Mouse (Mus musculus): ENCODE data around the gene Ergic1. TPM values are rescaled to one million over a fixed set of nuclear protein-coding genes. Genes with fewer than 3 reads are reported as not detected.

Ergic1 gene
- polyA plus RNA-seq, 1 experiment from 2014 or later = 133 TPM

DNA sequence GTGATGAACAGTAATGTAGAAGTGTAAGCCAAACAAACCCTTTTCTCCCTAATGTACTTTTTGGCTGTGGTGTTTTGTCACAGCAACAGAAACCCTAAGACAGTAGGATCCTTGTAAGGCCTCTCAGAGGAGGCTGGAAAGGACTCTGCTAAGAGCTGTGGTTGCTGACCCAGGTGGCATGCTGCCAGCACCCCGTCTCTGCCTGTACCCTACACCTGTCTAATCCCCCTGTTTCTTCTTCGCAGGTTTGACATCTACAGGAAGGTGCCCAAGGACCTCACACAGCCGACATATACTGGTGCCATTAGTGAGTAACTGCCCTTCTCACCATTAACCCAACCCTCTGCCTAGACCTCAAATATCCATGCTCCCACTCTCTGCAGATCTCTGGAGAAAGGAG, 47.1 kb downstream of the Ergic1 start:
- no peaks in the 10 kb centered on the region for H3K36me3 ChIP-seq (ENCODE audit: inconsistent target)
- H3K79me2 ChIP-seq (ENCODE audit: inconsistent target) = peaks cover 14% of the 10 kb centered on the region
- H3K4me3 ChIP-seq (ENCODE audit: inconsistent target) = no peak overlapping the region
- WGBS (ENCODE audit: missing documents) = 92% methylated on average over 3 of the region's 3 CpGs
- no peak overlapping the region for H3K27ac ChIP-seq

DNA sequence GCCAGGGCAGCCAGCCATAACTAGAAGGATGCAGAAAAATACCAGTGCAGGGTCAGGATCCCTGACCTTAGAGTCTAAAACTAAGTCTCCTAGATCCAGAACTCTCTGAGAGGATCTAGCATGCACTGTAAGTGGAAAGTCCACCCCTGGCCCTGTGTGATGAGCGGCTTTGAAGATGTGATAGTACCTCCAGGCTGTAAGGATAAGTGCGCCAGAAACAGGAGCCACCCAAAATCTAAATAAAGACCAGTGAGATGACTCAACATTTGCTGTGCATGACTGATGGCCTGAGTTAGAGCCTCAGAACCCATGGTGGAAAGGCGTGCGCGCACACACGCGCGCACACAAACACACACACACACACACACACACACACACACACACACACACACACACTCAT, 47.6 kb downstream of the Ergic1 start:
- Histone ChIP-seq H3K36me3 (ENCODE audit: inconsistent target) (no peaks in the 10 kb centered on the region), H3K79me2 (ENCODE audit: inconsistent target) (peaks cover 9% of the 10 kb centered on the region; the same call in 1 of the 2 replicates), H3K27ac (no peak overlapping the region), H3K4me3 (ENCODE audit: inconsistent target) (no peak overlapping the region)
- WGBS (ENCODE audit: missing documents) = 90% methylated on average over 2 of the region's 8 CpGs

DNA sequence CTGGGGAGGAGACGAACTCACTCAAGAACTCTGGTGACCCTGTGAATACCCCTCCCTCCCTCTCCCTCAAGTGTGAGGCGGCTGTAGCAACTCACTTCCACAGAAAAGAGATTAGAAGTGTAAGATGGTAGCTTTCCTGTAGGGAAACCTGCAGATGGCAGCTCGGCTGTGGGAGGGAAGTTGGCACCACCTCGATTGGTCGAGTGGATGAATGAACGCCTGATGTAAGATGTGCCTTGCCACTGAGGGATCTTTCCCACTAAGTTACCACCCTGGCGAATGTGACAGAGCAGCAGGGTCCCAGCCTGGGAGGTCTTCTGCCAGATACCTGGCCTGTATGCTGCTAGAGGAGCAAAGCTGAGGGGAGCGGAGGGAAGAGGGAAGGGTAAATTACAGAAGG, 48.5 kb downstream of the Ergic1 start:
- 86% methylated on average over 8 of the region's 8 CpGs for WGBS (ENCODE audit: missing documents)
- Histone ChIP-seq H3K27ac (no peak overlapping the region), H3K4me3 (ENCODE audit: inconsistent target) (no peak overlapping the region), H3K79me2 (ENCODE audit: inconsistent target) (peaks cover under 1% of the 10 kb centered on the region; the same call in 1 of the 2 replicates), H3K36me3 (ENCODE audit: inconsistent target) (no peaks in the 10 kb centered on the region)

DNA sequence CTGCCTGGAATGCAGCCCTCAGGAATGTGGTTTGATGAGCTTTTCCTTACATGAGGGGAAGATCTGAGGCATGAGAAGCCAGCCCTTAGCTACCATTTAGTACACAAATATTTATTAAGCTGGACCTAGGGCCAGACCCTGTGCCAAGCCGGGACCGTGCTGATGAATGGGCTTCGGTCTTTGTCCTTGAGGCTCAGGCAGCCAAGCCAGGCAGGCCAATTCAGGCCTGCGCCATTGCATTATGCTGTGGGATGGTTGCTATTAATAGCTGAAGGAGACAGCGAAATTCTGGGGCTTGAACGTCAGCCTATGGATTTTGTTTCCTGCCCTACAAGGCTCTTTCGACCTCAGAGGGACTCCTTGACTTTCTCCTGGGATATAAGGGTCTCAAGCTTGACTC, 50.0 kb downstream of the Ergic1 start:
- Histone ChIP-seq H3K36me3 (ENCODE audit: inconsistent target) (no peaks in the 10 kb centered on the region), H3K27ac (no peak overlapping the region), H3K79me2 (ENCODE audit: inconsistent target) (no peaks in the 10 kb centered on the region), H3K4me3 (ENCODE audit: inconsistent target) (no peak overlapping the region)
- 94% methylated on average over 7 of the region's 7 CpGs for WGBS (ENCODE audit: missing documents)

DNA sequence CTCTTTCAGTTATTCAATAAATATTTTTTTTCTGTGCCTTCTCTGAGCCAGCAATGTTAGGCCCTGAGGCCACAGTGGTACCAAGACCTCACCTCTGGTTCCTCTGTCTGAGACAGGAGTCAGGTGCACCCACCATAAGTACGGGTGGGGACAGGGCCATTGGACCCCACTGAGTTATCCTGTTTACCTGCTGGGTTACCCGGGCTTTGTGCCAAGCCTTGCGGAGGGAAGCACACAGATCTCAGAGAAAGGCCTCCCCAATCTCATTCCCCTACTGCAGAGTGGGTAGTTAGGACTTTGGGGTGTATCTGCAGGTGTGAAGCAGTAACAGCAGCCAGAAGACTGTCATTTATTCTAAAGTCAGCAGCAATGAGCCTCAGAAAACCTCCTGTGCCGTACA, 50.6 kb downstream of the Ergic1 start:
- Histone ChIP-seq H3K4me3 (ENCODE audit: inconsistent target) (no peak overlapping the region), H3K27ac (no peak overlapping the region), H3K79me2 (ENCODE audit: inconsistent target) (no peaks in the 10 kb centered on the region), H3K36me3 (ENCODE audit: inconsistent target) (no peaks in the 10 kb centered on the region)
- WGBS (ENCODE audit: missing documents) = 90% methylated on average over 4 of the region's 4 CpGs

DNA sequence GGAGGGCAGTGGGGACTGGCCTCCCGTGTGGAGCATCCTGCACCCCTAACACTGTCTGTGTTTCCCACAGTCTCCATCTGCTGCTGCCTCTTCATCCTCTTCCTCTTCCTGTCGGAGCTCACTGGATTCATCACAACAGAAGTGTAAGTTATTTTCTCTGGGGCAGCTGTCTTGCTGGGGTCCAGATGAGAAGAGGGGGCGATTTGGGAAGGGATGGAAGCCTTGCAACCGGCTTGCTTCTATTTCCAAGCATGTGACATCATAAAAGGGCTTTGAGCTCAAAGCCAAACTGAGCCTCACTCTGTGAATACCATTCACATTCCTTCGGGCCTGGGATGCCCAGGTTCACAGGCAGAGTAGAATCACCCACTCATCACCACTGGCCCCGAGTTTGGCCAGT, 53.0 kb downstream of the Ergic1 start:
- Histone ChIP-seq H3K4me3 (ENCODE audit: inconsistent target) (no peak overlapping the region), H3K27ac (no peak overlapping the region), H3K36me3 (ENCODE audit: inconsistent target) (no peaks in the 10 kb centered on the region), H3K79me2 (ENCODE audit: inconsistent target) (no peaks in the 10 kb centered on the region)
- 97% methylated on average over 6 of the region's 6 CpGs for WGBS (ENCODE audit: missing documents)

DNA sequence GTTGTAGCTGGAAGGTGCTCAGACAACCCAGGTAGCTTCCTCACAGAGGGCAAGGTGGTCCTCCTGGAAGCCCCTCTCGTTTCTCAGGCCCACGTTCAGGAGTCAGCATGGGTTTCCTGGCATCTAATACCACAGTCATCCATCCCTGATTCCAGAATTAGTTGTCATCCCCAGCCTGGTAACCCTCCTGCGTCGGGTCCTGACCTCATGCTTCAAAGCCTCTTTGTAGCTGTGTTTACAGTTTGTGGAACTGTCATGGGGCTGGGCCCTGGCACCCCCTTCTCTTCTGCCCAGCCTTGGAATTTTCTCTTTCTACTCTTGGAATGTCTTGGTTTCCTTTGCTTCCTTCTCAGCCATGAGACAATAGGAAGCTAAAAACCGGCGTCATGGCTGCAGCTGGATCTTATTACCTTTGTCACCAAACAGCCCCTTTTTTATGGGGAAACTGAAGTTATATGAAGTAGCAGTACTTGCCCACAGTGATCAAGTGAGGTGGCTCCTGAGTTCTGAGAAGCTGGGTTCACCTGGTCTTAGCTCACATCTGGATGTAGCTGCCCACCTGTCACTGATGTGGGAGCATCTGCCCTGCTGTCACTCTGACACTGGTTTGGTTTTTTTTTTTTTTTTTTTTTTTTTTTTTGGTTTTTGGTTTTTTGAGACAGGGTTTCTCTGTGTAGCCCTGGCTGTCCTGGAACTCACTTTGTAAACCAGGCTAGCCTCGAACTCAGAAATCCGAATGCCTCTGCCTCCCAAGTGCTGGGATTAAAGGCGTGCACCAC, 53.6 kb downstream of the Ergic1 start:
- 93% methylated on average over 9 of the region's 9 CpGs for WGBS (ENCODE audit: missing documents)

DNA sequence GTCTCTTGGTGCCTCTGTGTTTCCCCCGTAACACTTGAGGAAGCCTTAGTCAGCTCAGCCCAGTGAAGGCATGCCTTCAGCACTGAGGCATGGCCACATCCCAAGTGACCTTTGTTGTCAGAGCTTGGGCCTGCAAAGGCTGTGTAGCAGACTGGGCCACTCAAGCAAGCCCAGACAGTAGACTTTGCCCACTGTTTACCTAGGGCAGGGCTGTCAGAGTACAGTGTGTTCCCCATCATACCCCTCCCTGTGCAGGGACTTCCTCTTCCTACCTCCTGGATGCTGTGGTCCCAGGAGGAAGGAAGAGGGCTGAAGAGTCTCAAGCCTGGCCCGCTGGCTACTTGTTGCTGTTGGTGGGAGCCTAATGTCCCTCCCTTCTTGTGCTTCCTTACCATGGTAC, 55.4 kb downstream of the Ergic1 start:
- H3K79me2 ChIP-seq (ENCODE audit: inconsistent target) = no peaks in the 10 kb centered on the region
- no peak overlapping the region for H3K4me3 ChIP-seq (ENCODE audit: inconsistent target)
- H3K36me3 ChIP-seq (ENCODE audit: inconsistent target) = no peaks in the 10 kb centered on the region
- H3K27ac ChIP-seq = no peak overlapping the region
- WGBS (ENCODE audit: missing documents) = 73% methylated on average over 2 of the region's 2 CpGs

More for the DNA sequence above, 53.6 kb downstream of the Ergic1 start:
- H3K36me3 ChIP-seq (ENCODE audit: inconsistent target) = no peaks in the 10 kb centered on the region
- no peak overlapping the region for H3K4me3 ChIP-seq (ENCODE audit: inconsistent target)
- no peaks in the 10 kb centered on the region for H3K79me2 ChIP-seq (ENCODE audit: inconsistent target)
- no peak overlapping the region for H3K27ac ChIP-seq

DNA sequence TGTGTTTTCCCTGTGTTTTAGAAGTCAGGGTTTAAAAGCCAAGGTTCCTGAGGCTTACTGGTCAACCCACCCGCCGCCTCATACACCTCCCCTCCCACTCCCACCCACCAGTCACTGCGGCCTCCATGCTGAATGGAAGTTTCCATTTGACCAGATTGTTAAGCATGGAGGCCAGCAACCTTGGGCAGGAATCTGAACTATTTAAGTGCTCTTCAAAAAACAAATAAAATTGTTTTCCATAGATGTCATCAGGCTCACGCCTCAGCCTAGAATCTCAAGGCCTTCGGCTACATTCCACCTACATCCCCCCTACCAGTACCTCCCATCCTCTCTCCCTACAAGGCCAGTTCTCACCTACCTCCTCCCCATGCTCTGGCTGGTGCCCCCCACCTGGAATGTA, 57.2 kb downstream of the Ergic1 start:
- H3K79me2 ChIP-seq (ENCODE audit: inconsistent target) = no peaks in the 10 kb centered on the region
- no peak overlapping the region for H3K27ac ChIP-seq
- 98% methylated on average over 5 of the region's 5 CpGs for WGBS (ENCODE audit: missing documents)
- H3K4me3 ChIP-seq (ENCODE audit: inconsistent target) = no peak overlapping the region
- H3K36me3 ChIP-seq (ENCODE audit: inconsistent target) = no peaks in the 10 kb centered on the region

DNA sequence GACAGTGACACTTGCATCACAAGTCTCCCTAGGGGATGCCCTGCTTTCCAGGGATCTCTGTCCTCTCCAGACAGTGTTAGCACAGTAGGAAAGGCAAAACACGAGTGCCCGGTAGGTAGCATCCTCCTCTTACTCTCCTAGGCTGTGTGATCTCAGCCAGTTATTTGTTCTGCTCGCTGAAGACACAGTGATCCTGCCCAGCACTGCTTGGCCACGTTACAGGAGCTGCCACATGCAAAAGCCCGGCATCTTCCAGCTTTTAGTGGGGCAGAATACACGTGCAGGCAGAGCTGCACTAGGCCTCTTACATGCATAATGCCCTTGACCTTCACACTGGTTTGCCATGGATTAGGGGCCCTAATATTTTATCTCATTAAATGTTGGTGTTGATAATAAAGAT, 58.3 kb downstream of the Ergic1 start:
- H3K36me3 ChIP-seq (ENCODE audit: inconsistent target) = peaks cover 4% of the 10 kb centered on the region; the same call in 1 of the 2 replicates
- no peaks in the 10 kb centered on the region for H3K79me2 ChIP-seq (ENCODE audit: inconsistent target)
- 88% methylated on average over 6 of the region's 6 CpGs for WGBS (ENCODE audit: missing documents)
- no peak overlapping the region for H3K4me3 ChIP-seq (ENCODE audit: inconsistent target)
- no peak overlapping the region for H3K27ac ChIP-seq

DNA sequence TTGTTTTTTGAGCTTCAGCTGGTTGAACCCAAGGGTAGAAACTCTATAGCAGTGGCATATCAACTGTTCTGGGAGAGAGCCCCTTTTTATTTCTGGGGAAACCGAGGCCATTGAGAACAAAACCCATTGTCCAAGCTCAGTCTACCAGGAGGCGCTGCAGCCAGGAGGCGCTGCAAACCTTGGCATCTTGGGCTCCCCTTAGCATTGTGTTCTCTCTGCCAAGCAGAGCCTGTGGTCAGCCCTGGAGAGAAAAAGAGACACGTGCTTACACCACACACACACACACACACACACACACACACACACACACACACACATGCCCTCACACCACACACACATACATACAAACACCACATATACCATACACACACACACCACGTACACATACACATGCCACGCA, 59.0 kb downstream of the Ergic1 start:
- no peaks in the 10 kb centered on the region for H3K79me2 ChIP-seq (ENCODE audit: inconsistent target)
- peaks cover 9% of the 10 kb centered on the region; the same call in 1 of the 2 replicates for H3K36me3 ChIP-seq (ENCODE audit: inconsistent target)
- H3K27ac ChIP-seq = no peak overlapping the region
- no peak overlapping the region for H3K4me3 ChIP-seq (ENCODE audit: inconsistent target)
- 89% methylated on average over 5 of the region's 6 CpGs for WGBS (ENCODE audit: missing documents)

DNA sequence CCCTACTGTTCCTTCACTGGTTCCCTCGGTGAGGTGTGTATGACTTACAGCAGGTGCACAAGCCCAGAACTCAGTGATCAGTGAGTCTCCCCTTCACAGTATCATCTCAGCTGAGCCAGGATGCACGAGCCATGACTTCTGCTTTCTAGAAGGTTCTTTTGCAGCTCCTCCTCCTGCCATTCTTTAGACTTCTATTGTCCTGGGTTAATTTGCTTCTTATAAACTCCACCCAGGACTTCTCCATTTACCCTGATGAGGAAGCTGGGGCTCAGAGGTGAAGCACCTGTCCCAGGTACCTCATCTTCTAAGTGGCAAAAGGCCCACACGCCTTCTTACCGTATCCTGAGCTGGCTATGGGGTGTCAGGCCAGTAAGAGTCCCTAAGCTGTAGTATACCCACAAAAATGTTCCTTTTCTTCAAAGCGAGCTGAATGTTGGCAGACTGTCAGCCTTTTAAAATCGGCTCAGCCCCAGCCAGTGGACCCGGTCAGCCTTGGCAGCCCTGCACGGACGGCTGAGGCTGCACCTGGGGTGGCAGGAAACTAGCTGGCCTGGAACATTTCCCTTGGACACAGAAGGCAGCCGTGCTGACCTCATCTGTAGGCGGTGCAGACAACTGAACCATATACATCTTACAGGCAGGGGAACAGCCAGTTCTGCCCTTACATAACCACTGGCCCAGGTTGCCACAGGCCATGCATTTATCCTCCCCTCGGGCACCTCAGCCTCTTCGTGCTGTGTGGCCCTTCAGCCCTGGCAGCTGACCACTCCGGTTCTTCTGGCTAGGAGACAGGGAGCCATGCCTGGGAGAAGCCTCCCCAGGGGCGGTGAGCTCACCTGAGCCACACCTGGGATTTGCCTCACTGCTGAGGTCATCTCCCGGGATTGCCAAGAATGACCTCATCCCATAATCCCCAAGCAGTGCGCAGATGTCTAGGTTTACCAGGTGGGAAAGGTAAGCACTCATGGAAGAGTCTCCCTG, 59.8 kb downstream of the Ergic1 start:
- WGBS (ENCODE audit: missing documents) = 73% methylated on average over 17 of the region's 17 CpGs
- no peak overlapping the region for H3K27ac ChIP-seq
- no peaks in the 10 kb centered on the region for H3K79me2 ChIP-seq (ENCODE audit: inconsistent target)
- H3K4me3 ChIP-seq (ENCODE audit: inconsistent target) = no peak overlapping the region
- H3K36me3 ChIP-seq (ENCODE audit: inconsistent target) = peaks cover 9% of the 10 kb centered on the region; the same call in 1 of the 2 replicates

DNA sequence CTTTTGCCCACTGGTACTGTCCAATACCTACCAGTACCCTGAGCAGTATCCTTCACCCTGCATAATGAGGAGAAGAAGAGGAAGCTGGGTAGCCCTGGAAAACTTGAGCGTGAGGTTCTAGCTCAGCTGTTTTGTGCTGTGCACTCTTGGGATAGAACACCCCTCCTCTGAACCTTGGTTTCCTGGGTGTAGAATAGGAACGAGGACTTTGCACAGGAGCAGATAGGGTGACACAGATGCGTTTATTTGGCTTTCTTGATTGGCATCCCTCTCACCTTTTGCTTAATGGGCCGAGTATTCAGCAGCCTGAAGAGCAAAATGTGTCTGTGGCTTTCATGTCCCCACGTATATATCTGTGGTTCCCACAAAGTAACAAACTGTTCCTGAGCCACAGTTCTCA, 60.6 kb downstream of the Ergic1 start:
- Histone ChIP-seq H3K36me3 (ENCODE audit: inconsistent target) (peaks cover 9% of the 10 kb centered on the region; the same call in 1 of the 2 replicates), H3K79me2 (ENCODE audit: inconsistent target) (no peaks in the 10 kb centered on the region), H3K4me3 (ENCODE audit: inconsistent target) (no peak overlapping the region), H3K27ac (no peak overlapping the region)
- 95% methylated on average over 5 of the region's 5 CpGs for WGBS (ENCODE audit: missing documents)

DNA sequence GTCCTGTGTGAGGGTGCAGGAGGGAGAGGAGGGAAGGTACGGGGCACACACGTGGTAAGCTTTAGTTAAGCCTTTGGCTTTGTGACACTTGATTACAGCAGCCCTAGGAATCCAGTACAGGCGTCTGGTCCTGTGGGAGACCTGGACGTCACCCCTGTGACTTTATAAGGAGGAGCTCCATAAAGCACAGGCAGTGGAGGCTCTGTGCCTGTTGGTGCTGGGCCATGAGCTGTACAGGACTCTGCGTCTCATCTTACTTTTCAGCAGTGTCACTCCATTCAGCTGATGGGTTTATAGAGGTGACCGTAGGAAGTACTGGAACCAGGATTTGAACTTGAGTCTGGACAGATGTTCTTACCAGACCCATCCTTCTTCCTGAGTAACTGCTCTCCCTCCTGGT, 62.7 kb downstream of the Ergic1 start:
- Histone ChIP-seq H3K4me3 (ENCODE audit: inconsistent target) (no peak overlapping the region), H3K79me2 (ENCODE audit: inconsistent target) (no peaks in the 10 kb centered on the region), H3K27ac (no peak overlapping the region), H3K36me3 (ENCODE audit: inconsistent target) (peaks cover 9% of the 10 kb centered on the region; the same call in 1 of the 2 replicates)
- WGBS (ENCODE audit: missing documents) = 93% methylated on average over 6 of the region's 6 CpGs

DNA sequence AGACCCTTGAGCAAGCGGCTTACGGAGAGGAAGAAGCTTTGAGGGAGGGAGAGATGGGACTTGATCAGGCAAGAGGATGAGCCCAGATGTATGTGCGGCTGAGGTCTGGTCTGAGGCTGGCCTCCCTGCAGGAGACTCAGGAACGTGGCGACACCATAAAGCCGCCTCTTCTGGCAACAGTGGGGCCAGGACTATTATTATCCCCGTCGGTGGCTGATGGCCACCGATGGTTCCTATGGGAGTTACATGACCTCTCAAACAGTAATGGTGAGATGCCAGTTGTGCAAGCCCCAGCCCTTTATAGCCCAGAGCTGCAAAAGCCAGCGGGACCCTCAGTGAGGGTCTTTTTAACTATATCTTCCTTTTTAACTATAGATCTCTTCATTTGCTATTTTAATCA, 63.7 kb downstream of the Ergic1 start:
- no peak overlapping the region for H3K27ac ChIP-seq
- H3K4me3 ChIP-seq (ENCODE audit: inconsistent target) = no peak overlapping the region
- peaks cover 18% of the 10 kb centered on the region; the same call in 1 of the 2 replicates for H3K36me3 ChIP-seq (ENCODE audit: inconsistent target)
- 98% methylated on average over 9 of the region's 10 CpGs for WGBS (ENCODE audit: missing documents)
- no peaks in the 10 kb centered on the region for H3K79me2 ChIP-seq (ENCODE audit: inconsistent target)

All from macrophage (primary cell).